Mouse (Mus musculus): ENCODE data around the gene Nthl1. TPM values are rescaled to one million over a fixed set of nuclear protein-coding genes. Genes with fewer than 3 reads are reported as not detected.

Nthl1 gene
- total RNA-seq (2023): 1 to 10 TPM; 4.1 to 7.8 TPM

GRCm38 (mm10) chr17:24632167-24632812, at the start of gene Nthl1, which contains the start of gene Tsc2:
Gene Nthl1, plus strand, starts transcription at chr17:24632680.
Gene Tsc2, minus strand, starts transcription at chr17:24632630.

DNA sequence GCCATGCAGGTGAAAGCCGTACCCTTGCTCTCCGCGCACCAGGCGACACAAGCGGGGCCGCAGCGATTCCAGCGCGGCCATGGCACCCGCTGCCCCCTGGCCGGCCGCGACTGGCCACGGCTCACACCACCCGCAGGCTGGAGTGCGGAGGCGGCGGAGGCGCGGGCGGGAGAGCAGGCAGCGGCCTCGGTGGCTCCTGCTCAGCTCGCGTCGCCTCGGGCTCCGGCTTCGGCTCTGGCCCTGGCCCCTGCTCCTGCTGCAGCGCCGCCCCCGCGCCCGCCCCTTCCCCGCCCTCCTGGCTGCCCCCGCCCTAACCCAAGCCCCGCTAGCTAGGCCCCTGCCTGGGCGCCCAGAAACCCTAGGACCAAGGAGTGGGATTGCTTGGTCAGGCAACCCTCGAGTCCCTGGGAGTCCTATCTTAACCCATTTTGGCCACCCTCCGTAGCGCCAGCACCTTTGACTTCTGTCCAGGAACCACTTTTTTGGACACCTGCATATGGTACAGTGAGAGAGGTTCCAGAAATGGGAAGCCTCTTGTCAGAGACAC, 17.7 kb downstream of the Nthl1 start, which contains the start of gene Slc9a3r2:
Gene Slc9a3r2, minus strand, starts transcription at position 258 of the 547 bp plus-strand sequence.

GRCm38 (mm10) chr17:24658017-24658758, 25.7 kb downstream of the Nthl1 start, which contains the start of gene Npw:
Gene Npw, minus strand, starts transcription at chr17:24658457.

GRCm38 (mm10) chr17:24669545-24670245, 37.2 kb downstream of the Nthl1 start, which contains the start of gene Zfp598:
Gene Zfp598, plus strand, starts transcription at chr17:24669687.

Other genes with a start within 250 kb of the Nthl1 start
- 100 to 1,000 TPM; 146 to 147 TPM for gene Rnps1, start 218.1 kb upstream of the Nthl1 start, total RNA-seq (2023)
- 10 to 100 TPM; 31.8 to 32.7 TPM for gene Eci1, start 206.0 kb upstream of the Nthl1 start, total RNA-seq (2023)
- gene Dnase1l2, start 189.6 kb upstream of the Nthl1 start, total RNA-seq (2023): 1 to 10 TPM; 6.0 to 6.6 TPM
- gene E4f1, start 162.4 kb upstream of the Nthl1 start, total RNA-seq (2023): 10 to 100 TPM; 68.6 to 72.5 TPM
- gene Pgp, start 162.3 kb upstream of the Nthl1 start, total RNA-seq (2023): 10 to 100 TPM; 22.1 to 22.6 TPM
- gene Bricd5, start 158.8 kb upstream of the Nthl1 start, total RNA-seq (2023): 1 to 10 TPM in 1 of 2 experiments, under 1 TPM in 1; 0.96 to 2.7 TPM
- 10 to 100 TPM; 24.9 to 30.6 TPM for gene Mlst8, start 153.6 kb upstream of the Nthl1 start, total RNA-seq (2023)
- gene Caskin1, start 144.1 kb upstream of the Nthl1 start, total RNA-seq (2023): not detected
- 100 to 1,000 TPM; 202 to 220 TPM for gene Traf7, start 104.7 kb upstream of the Nthl1 start, total RNA-seq (2023)
- gene Rab26, start 98.5 kb upstream of the Nthl1 start, total RNA-seq (2023): 1 to 10 TPM; 1.1 to 1.5 TPM
- gene Pkd1, start 82.8 kb upstream of the Nthl1 start, total RNA-seq (2023): 10 to 100 TPM; 75.3 to 80.9 TPM
- 100 to 1,000 TPM in 1 of 2 experiments, 10 to 100 TPM in 1; 97.7 to 108 TPM for gene Tsc2, start 50 bp upstream of the Nthl1 start, total RNA-seq (2023)
- gene Slc9a3r2, start 17.6 kb downstream of the Nthl1 start, total RNA-seq (2023): under 1 TPM in 1 of 2 experiments, not detected in 1; 0.30 TPM
- gene Npw, start 25.8 kb downstream of the Nthl1 start, total RNA-seq (2023): not detected
- 10 to 100 TPM; 60.3 to 60.7 TPM for gene Zfp598, start 37.0 kb downstream of the Nthl1 start, total RNA-seq (2023)
- under 1 TPM in 1 of 2 experiments, not detected in 1; 0.50 TPM for gene Syngr3, start 57.3 kb downstream of the Nthl1 start, total RNA-seq (2023)
- 10 to 100 TPM; 15.8 to 17.5 TPM for gene Gfer, start 63.5 kb downstream of the Nthl1 start, total RNA-seq (2023)
- 1 to 10 TPM; 5.5 to 7.4 TPM for gene Noxo1, start 63.6 kb downstream of the Nthl1 start, total RNA-seq (2023)
- 10 to 100 TPM; 30.5 to 32.5 TPM for gene Tbl3, start 75.0 kb downstream of the Nthl1 start, total RNA-seq (2023)
- gene Rnf151, start 85.4 kb downstream of the Nthl1 start, total RNA-seq (2023): not detected
- 1,000 to 10,000 TPM; 1,102 to 1,132 TPM for gene Rps2, start 85.4 kb downstream of the Nthl1 start, total RNA-seq (2023)
- gene Ndufb10, start 91.8 kb downstream of the Nthl1 start, total RNA-seq (2023): 10 to 100 TPM; 67.1 to 79.0 TPM
- not detected for gene Rpl3l, start 95.1 kb downstream of the Nthl1 start, total RNA-seq (2023)
- gene Msrb1, start 104.0 kb downstream of the Nthl1 start, total RNA-seq (2023): 10 to 100 TPM; 31.6 to 34.3 TPM
- not detected for gene Hs3st6, start 120.3 kb downstream of the Nthl1 start, total RNA-seq (2023)
- not detected for gene Meiob, start 171.6 kb downstream of the Nthl1 start, total RNA-seq (2023)
- gene Hagh, start 207.5 kb downstream of the Nthl1 start, total RNA-seq (2023): 10 to 100 TPM; 29.9 to 32.6 TPM
- 1 to 10 TPM; 1.8 to 2.6 TPM for gene Fahd1, start 217.7 kb downstream of the Nthl1 start, total RNA-seq (2023)
- gene Igfals, start 233.3 kb downstream of the Nthl1 start, total RNA-seq (2023): 1 to 10 TPM in 1 of 2 experiments, under 1 TPM in 1; 0.80 to 1.3 TPM

Data from B cell, adult 67 days (primary cell).